ENCODE assay signal across 8 mouse cellular contexts in the genomic region with DNA sequence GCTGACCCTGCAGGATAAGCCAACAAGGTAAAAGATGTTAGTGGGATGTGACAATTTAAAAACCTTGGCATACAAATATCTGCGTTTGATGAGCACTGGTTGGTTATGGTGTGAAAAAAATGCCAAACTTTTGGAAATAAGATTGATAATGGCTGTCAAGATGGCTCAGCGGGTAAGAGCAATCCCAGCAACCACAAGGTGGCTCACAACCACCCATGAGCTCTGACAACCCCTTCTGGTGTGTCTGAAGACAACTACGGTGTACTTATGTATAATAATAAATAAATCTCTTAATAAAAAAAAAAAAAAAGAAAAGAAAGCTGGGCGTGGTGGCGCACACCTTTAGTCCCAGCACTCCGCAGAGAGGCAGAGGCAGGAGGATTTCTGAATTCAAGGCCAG. TPM values are rescaled to one million over a fixed set of nuclear protein-coding genes. Genes with fewer than 3 reads are reported as not detected.
DNase-seq lines count a peak whose midpoint lies in the region; ATAC-seq and TF ChIP-seq lines count a peak whose summit lies in the region.
"Had no signal": no experiment of that assay in that cellular context is flagged by ENCODE, and none has a peak within 500 bp of the region (broad histone marks: within the 10 kb centered on the region; RNA-seq: fewer than 3 reads in every experiment).

No protein-coding gene starts in this region.

- H3K4me3 ChIP-seq in lung, embryonic 16.5 days (ENCODE audit: low read length) = peak overlapping the region; percentile 85
- no peak overlapping the region for H3K4me3 ChIP-seq in forebrain, embryonic 11.5 days (ENCODE audit: low read depth, low read length)
- peak overlapping the region; percentile 74 for H3K4me3 ChIP-seq in limb, embryonic 14.5 days (replicated peaks; ENCODE audit: low read length)
- H3K4me3 ChIP-seq in stomach, embryonic 15.5 days (replicated peaks) = peak overlapping the region; percentile 77

- H3K27ac ChIP-seq in lung, embryonic 16.5 days (ENCODE audit: low read length) = no peak overlapping the region
- H3K27ac ChIP-seq in forebrain, embryonic 11.5 days (ENCODE audit: low read depth, low read length) = no peak overlapping the region
- H3K27ac ChIP-seq in limb, embryonic 14.5 days (replicated peaks; ENCODE audit: low read depth, low read length) = no peak overlapping the region
- no peak overlapping the region for H3K27ac ChIP-seq in stomach, embryonic 15.5 days

- no peak for ATAC-seq in lung, embryonic 16.5 days (ENCODE audit: low read depth)
- no peak for ATAC-seq in forebrain, embryonic 11.5 days (replicated peaks; ENCODE audit: low FRiP score)
- no peak for ATAC-seq in limb, embryonic 14.5 days (ENCODE audit: low FRiP score, low read depth)
- no peak for ATAC-seq in stomach, embryonic 15.5 days (ENCODE audit: insufficient read depth, low FRiP score, low read depth)

- WGBS in lung, embryonic 16.5 days = 71% methylated on average over 6 of the region's 6 CpGs
- 86% methylated on average over 6 of the region's 6 CpGs for WGBS in forebrain, embryonic 11.5 days
- WGBS in limb, embryonic 14.5 days = 83% methylated on average over 6 of the region's 6 CpGs
- WGBS in stomach, embryonic 15.5 days = 74% methylated on average over 6 of the region's 6 CpGs

- no peaks in the 10 kb centered on the region for H3K27me3 ChIP-seq in lung, embryonic 16.5 days (ENCODE audit: control insufficient read depth, insufficient read depth, low read depth, low read length)
- no peaks in the 10 kb centered on the region for H3K27me3 ChIP-seq in forebrain, embryonic 11.5 days (ENCODE audit: control insufficient read depth, insufficient read depth, low read length)
- H3K27me3 ChIP-seq in limb, embryonic 14.5 days (ENCODE audit: control insufficient read depth, insufficient read depth, low read length) = no peaks in the 10 kb centered on the region
- no peaks in the 10 kb centered on the region for H3K27me3 ChIP-seq in stomach, embryonic 15.5 days (replicated peaks)

- peak overlapping the region; percentile 70; the same call in 1 of the 2 replicates for H3K4me2 ChIP-seq in lung, embryonic 16.5 days (ENCODE audit: low read depth, low read length)
- H3K4me2 ChIP-seq in forebrain, embryonic 11.5 days (ENCODE audit: low read depth, low read length, severe bottlenecking) = peak overlapping the region; percentile 83; the same call in 1 of the 2 replicates
- H3K4me2 ChIP-seq in limb, embryonic 14.5 days (replicated peaks; ENCODE audit: low read depth, low read length, severe bottlenecking) = peak overlapping the region; percentile 77; the same call in 1 of the 2 replicates
- peak overlapping the region; percentile 68 for H3K4me2 ChIP-seq in stomach, embryonic 15.5 days

- DNase-seq in lung, postnatal 25 days (ENCODE audit: low spot score) = no peak
- DNase-seq in forebrain, embryonic 11.5 days (ENCODE audit: low spot score) = no peak
- no peak for DNase-seq in limb, embryonic 14.5 days (ENCODE audit: low spot score)
- DNase-seq in cerebellum, postnatal 14 days = no peak
- DNase-seq in frontal cortex, postnatal 10 days (ENCODE audit: low spot score in 2 of 2) = no peak
- DNase-seq: kidney, postnatal 10 days had no signal

- H3K36me3 ChIP-seq in lung, embryonic 16.5 days (ENCODE audit: control insufficient read depth, insufficient read depth, low read length) = peaks cover 13% of the 10 kb centered on the region; the same call in 1 of the 2 replicates
- H3K36me3 ChIP-seq in forebrain, embryonic 11.5 days (ENCODE audit: control insufficient read depth, insufficient read depth, low read length) = peaks cover 2% of the 10 kb centered on the region; the same call in 1 of the 2 replicates
- H3K36me3 ChIP-seq in limb, embryonic 14.5 days (ENCODE audit: control insufficient read depth, insufficient read depth, low read length) = peaks cover 35% of the 10 kb centered on the region
- H3K36me3 ChIP-seq in stomach, embryonic 15.5 days = peaks cover 19% of the 10 kb centered on the region

- peaks cover 13% of the 10 kb centered on the region for H3K4me1 ChIP-seq in lung, embryonic 16.5 days (replicated peaks; ENCODE audit: control insufficient read depth, insufficient read depth, low read length)
- peaks cover 9% of the 10 kb centered on the region for H3K4me1 ChIP-seq in forebrain, embryonic 11.5 days (replicated peaks; ENCODE audit: control insufficient read depth, insufficient read depth, low read length)
- H3K4me1 ChIP-seq in limb, embryonic 14.5 days (ENCODE audit: control insufficient read depth, insufficient read depth, low read length) = peaks cover 11% of the 10 kb centered on the region
- H3K4me1 ChIP-seq in stomach, embryonic 15.5 days = peaks cover 4% of the 10 kb centered on the region; the same call in 1 of the 2 replicates

- H3K9me3 ChIP-seq in lung, embryonic 16.5 days (ENCODE audit: control insufficient read depth, low read length) = no peaks in the 10 kb centered on the region
- H3K9me3 ChIP-seq in forebrain, embryonic 11.5 days (ENCODE audit: control insufficient read depth, low read length) = no peaks in the 10 kb centered on the region
- no peaks in the 10 kb centered on the region for H3K9me3 ChIP-seq in limb, embryonic 14.5 days (ENCODE audit: control insufficient read depth, low read length)
- no peaks in the 10 kb centered on the region for H3K9me3 ChIP-seq in stomach, embryonic 15.5 days

- no peak overlapping the region for H3K9ac ChIP-seq in lung, embryonic 16.5 days (ENCODE audit: low read length)
- no peak overlapping the region for H3K9ac ChIP-seq in forebrain, embryonic 11.5 days (ENCODE audit: low read length)
- no peak overlapping the region for H3K9ac ChIP-seq in limb, embryonic 14.5 days (ENCODE audit: low read depth, low read length, severe bottlenecking)
- H3K9ac ChIP-seq in stomach, embryonic 15.5 days = 0 out of 2 replicates have a peak overlapping the region, but pooled peaks have one; percentile 69

- TF ChIP-seq POLR2A in limb, embryonic 14.5 days (IDR thresholded peaks at IDR 0.05; ENCODE audit: borderline replicate concordance, extremely low read depth, insufficient read depth, insufficient read length) = no peak

RNA-seq across cellular contexts. Expression of a gene that starts 1.2 kb away (rescaled TPM):
- 67.5 and 73.1 TPM in 2 replicates for polyA plus RNA-seq in lung, embryonic 16.5 days (2015; fragmentation: Nextera tagmentation; extraction: Ambion mirVana)
- polyA plus RNA-seq in forebrain, embryonic 11.5 days (2014; fragmentation: Nextera tagmentation; extraction: Ambion mirVana) = 66.1 and 66.8 TPM in 2 replicates
- 62.7 and 62.9 TPM in 2 replicates for polyA plus RNA-seq in limb, embryonic 14.5 days (2012; rRNA removed)
- 68.0 and 70.3 TPM in 2 replicates for polyA plus RNA-seq in limb, embryonic 14.5 days (2014; fragmentation: Nextera tagmentation; extraction: Ambion mirVana)
- polyA plus RNA-seq in stomach, embryonic 15.5 days (2015; fragmentation: Nextera tagmentation; extraction: Ambion mirVana) = 89.5 and 101 TPM in 2 replicates

RNA-seq across cellular contexts. Expression of a gene that starts 1.3 kb away (rescaled TPM):
- polyA plus RNA-seq in lung, embryonic 16.5 days (2015; fragmentation: Nextera tagmentation; extraction: Ambion mirVana) = 38.0 and 40.5 TPM in 2 replicates
- polyA plus RNA-seq in forebrain, embryonic 11.5 days (2014; fragmentation: Nextera tagmentation; extraction: Ambion mirVana) = 52.6 and 59.3 TPM in 2 replicates
- 39.9 and 41.6 TPM in 2 replicates for polyA plus RNA-seq in limb, embryonic 14.5 days (2012; rRNA removed)
- polyA plus RNA-seq in limb, embryonic 14.5 days (2014; fragmentation: Nextera tagmentation; extraction: Ambion mirVana) = 30.8 and 34.2 TPM in 2 replicates
- 32.3 and 36.4 TPM in 2 replicates for polyA plus RNA-seq in stomach, embryonic 15.5 days (2015; fragmentation: Nextera tagmentation; extraction: Ambion mirVana)

RNA-seq across cellular contexts. Expression of a gene that starts 5.1 kb away (rescaled TPM):
- 62.6 and 62.7 TPM in 2 replicates for polyA plus RNA-seq in lung, embryonic 16.5 days (2015; fragmentation: Nextera tagmentation; extraction: Ambion mirVana)
- polyA plus RNA-seq in forebrain, embryonic 11.5 days (2014; fragmentation: Nextera tagmentation; extraction: Ambion mirVana) = 213 and 224 TPM in 2 replicates
- 157 and 189 TPM in 2 replicates for polyA plus RNA-seq in limb, embryonic 14.5 days (2012; rRNA removed)
- 68.7 and 88.1 TPM in 2 replicates for polyA plus RNA-seq in limb, embryonic 14.5 days (2014; fragmentation: Nextera tagmentation; extraction: Ambion mirVana)
- polyA plus RNA-seq in stomach, embryonic 15.5 days (2015; fragmentation: Nextera tagmentation; extraction: Ambion mirVana) = 53.2 and 62.8 TPM in 2 replicates

RNA-seq across cellular contexts. Expression of a gene that starts 17.7 kb away (rescaled TPM):
- 15.6 TPM in 2 replicates for polyA plus RNA-seq in lung, embryonic 16.5 days (2015; fragmentation: Nextera tagmentation; extraction: Ambion mirVana)
- polyA plus RNA-seq in forebrain, embryonic 11.5 days (2014; fragmentation: Nextera tagmentation; extraction: Ambion mirVana) = 26.9 and 29.9 TPM in 2 replicates
- 53.9 and 68.4 TPM in 2 replicates for polyA plus RNA-seq in limb, embryonic 14.5 days (2012; rRNA removed)
- polyA plus RNA-seq in limb, embryonic 14.5 days (2014; fragmentation: Nextera tagmentation; extraction: Ambion mirVana) = 20.6 and 20.7 TPM in 2 replicates
- 21.7 and 23.9 TPM in 2 replicates for polyA plus RNA-seq in stomach, embryonic 15.5 days (2015; fragmentation: Nextera tagmentation; extraction: Ambion mirVana)

RNA-seq across cellular contexts. Expression of a gene that starts 35.4 kb away (rescaled TPM):
- polyA plus RNA-seq in lung, embryonic 16.5 days (2015; fragmentation: Nextera tagmentation; extraction: Ambion mirVana) = 40.2 and 42.4 TPM in 2 replicates
- 50.3 and 52.9 TPM in 2 replicates for polyA plus RNA-seq in forebrain, embryonic 11.5 days (2014; fragmentation: Nextera tagmentation; extraction: Ambion mirVana)
- polyA plus RNA-seq in limb, embryonic 14.5 days (2012; rRNA removed) = 78.6 and 90.5 TPM in 2 replicates
- polyA plus RNA-seq in limb, embryonic 14.5 days (2014; fragmentation: Nextera tagmentation; extraction: Ambion mirVana) = 40.0 and 43.4 TPM in 2 replicates
- 37.8 and 41.4 TPM in 2 replicates for polyA plus RNA-seq in stomach, embryonic 15.5 days (2015; fragmentation: Nextera tagmentation; extraction: Ambion mirVana)
